9 mouse cellular contexts compared by ENCODE assay signal in genomic region chr10:60814444-60815057, GRCm38 (mm10). TPM values are rescaled to one million over a fixed set of nuclear protein-coding genes. Genes with fewer than 3 reads are reported as not detected.
A peak's percentile ranks its signal among the peaks of the same experiment; 100 is the strongest.
DNase-seq lines count a peak whose midpoint lies in the region; ATAC-seq and TF ChIP-seq lines count a peak whose summit lies in the region.
"Had no signal": no experiment of that assay in that cellular context is flagged by ENCODE, and none has a peak within 500 bp of the region (broad histone marks: within the 10 kb centered on the region; RNA-seq: fewer than 3 reads in every experiment).

No protein-coding gene starts in this region.

- no peaks in the 10 kb centered on the region for H3K36me3 ChIP-seq in intestine, embryonic 14.5 days (ENCODE audit: control insufficient read depth, insufficient read depth, low read length)
- H3K36me3 ChIP-seq in intestine, postnatal 0 days (ENCODE audit: control insufficient read depth, insufficient read depth), result no peaks in the 10 kb centered on the region
- no peaks in the 10 kb centered on the region for H3K36me3 ChIP-seq in midbrain, embryonic 12.5 days

- H3K9me3 ChIP-seq in intestine, embryonic 14.5 days (ENCODE audit: control insufficient read depth, low read length), result no peaks in the 10 kb centered on the region
- no peaks in the 10 kb centered on the region for H3K9me3 ChIP-seq in intestine, postnatal 0 days (ENCODE audit: control insufficient read depth)
- no peaks in the 10 kb centered on the region for H3K9me3 ChIP-seq in midbrain, embryonic 12.5 days

- 20% methylated on average over 10 of the region's 10 CpGs for WGBS in intestine, embryonic 14.5 days
- WGBS in intestine, postnatal 0 days, result 35% methylated on average over 10 of the region's 10 CpGs
- WGBS in midbrain, embryonic 12.5 days, result 19% methylated on average over 10 of the region's 10 CpGs

- ATAC-seq in intestine, embryonic 14.5 days (replicated peaks; ENCODE audit: low FRiP score, low TSS enrichment, low read depth), result no peak
- no peak for ATAC-seq in intestine, postnatal 0 days
- peak; percentile 52 for ATAC-seq in Patski
- 0 out of 2 replicates have a peak, but pooled peaks have one; percentile 20 for ATAC-seq in midbrain, embryonic 12.5 days (ENCODE audit: low FRiP score, low read depth)
- no peak for ATAC-seq in erythroblast, adult 5-6 weeks (replicated peaks; ENCODE audit: low FRiP score, poor library complexity, severe bottlenecking)

- intact Hi-C loops in heart, postnatal 14 days (cut with DNase I), result no loop called here

- in situ Hi-C loops in Patski (cut with MboI; ENCODE audit: low pct_unique_long_range_greater_than_20kb), result no loop called here

- CTCF ChIA-PET in Patski (lab: Charles Lee), result interaction anchor here (1.0 to 1.4 kb wide), 4 partner anchors 9 to 16 kb away, joined by 3 to 4 read pairs (median 4); no protein-coding TSS in a partner anchor

- TF ChIP-seq CTCF in intestine, postnatal 0 days (IDR thresholded peaks at IDR 0.05; ENCODE audit: low read depth), result no peak
- no peak for TF ChIP-seq CTCF in Patski (IDR thresholded peaks at IDR 0.05)
- no peak for TF ChIP-seq CTCF in layer of hippocampus, adult 2 months (conservative IDR thresholded peaks at IDR 0.05)

- H3K4me1 ChIP-seq in intestine, embryonic 14.5 days (replicated peaks; ENCODE audit: control insufficient read depth, insufficient read depth, low read length), result peaks cover 67% of the 10 kb centered on the region
- H3K4me1 ChIP-seq in intestine, postnatal 0 days (replicated peaks; ENCODE audit: control insufficient read depth, insufficient read depth, low read length), result peaks cover 10% of the 10 kb centered on the region
- H3K4me1 ChIP-seq in midbrain, embryonic 12.5 days, result peaks cover 52% of the 10 kb centered on the region

- H3K27ac ChIP-seq in intestine, embryonic 14.5 days (ENCODE audit: low read depth), result peak overlapping the region; percentile 69
- H3K27ac ChIP-seq in intestine, postnatal 0 days (ENCODE audit: low read depth, low read length), result no peak overlapping the region
- 0 out of 2 replicates have a peak overlapping the region, but pooled peaks have one; percentile 35 for H3K27ac ChIP-seq in midbrain, embryonic 12.5 days (replicated peaks)
- no peak overlapping the region for H3K27ac ChIP-seq in layer of hippocampus, adult 2 months

- no peak overlapping the region for H3K9ac ChIP-seq in intestine, embryonic 14.5 days (ENCODE audit: low read length)
- H3K9ac ChIP-seq in intestine, postnatal 0 days (ENCODE audit: low read depth, low read length), result no peak overlapping the region
- H3K9ac ChIP-seq in midbrain, embryonic 12.5 days (replicated peaks), result 0 out of 2 replicates have a peak overlapping the region, but pooled peaks have one; percentile 24

- DNase-seq in intestine, embryonic 14.5 days (ENCODE audit: low spot score), result no peak
- DNase-seq in Patski (ENCODE audit: low read depth, low spot score), result no peak
- DNase-seq in heart, postnatal 14 days, result peak; percentile 50 to 67
- no peak for DNase-seq in layer of hippocampus, adult 2 months (ENCODE audit: low spot score in 2 of 2)
- DNase-seq in cerebellum, adult 18-20 months, result no peak

- H3K4me3 ChIP-seq in intestine, embryonic 14.5 days (ENCODE audit: low read depth, low read length), result no peak overlapping the region
- no peak overlapping the region for H3K4me3 ChIP-seq in intestine, postnatal 0 days (ENCODE audit: low read depth, low read length)
- H3K4me3 ChIP-seq in midbrain, embryonic 12.5 days, result no peak overlapping the region
- H3K4me3 ChIP-seq in layer of hippocampus, adult 2 months, result no peak overlapping the region

- POLR2A ChIA-PET in Patski (lab: Charles Lee), result interaction anchor here (0.6 to 2.4 kb wide), 7 partner anchors 9 to 32 kb away, joined by 3 to 8 read pairs (median 3); no protein-coding TSS in a partner anchor

- no peaks in the 10 kb centered on the region for H3K27me3 ChIP-seq in intestine, embryonic 14.5 days (replicated peaks; ENCODE audit: control insufficient read depth, insufficient read depth, low read length)
- no peaks in the 10 kb centered on the region for H3K27me3 ChIP-seq in intestine, postnatal 0 days (replicated peaks; ENCODE audit: control insufficient read depth, insufficient read depth, low read length)
- no peaks in the 10 kb centered on the region for H3K27me3 ChIP-seq in Patski
- peaks cover 47% of the 10 kb centered on the region for H3K27me3 ChIP-seq in midbrain, embryonic 12.5 days

- no peak overlapping the region for H3K4me2 ChIP-seq in intestine, embryonic 14.5 days (ENCODE audit: low read length)
- no peak overlapping the region for H3K4me2 ChIP-seq in intestine, postnatal 0 days (replicated peaks; ENCODE audit: low read depth)
- no peak overlapping the region for H3K4me2 ChIP-seq in midbrain, embryonic 12.5 days (replicated peaks)

RNA-seq across cellular contexts. Expression of gene Unc5b, which starts 16.8 kb away (rescaled TPM):
- polyA plus RNA-seq in intestine, embryonic 14.5 days (2014; fragmentation: Nextera tagmentation; extraction: Ambion mirVana), result 5.0 and 5.2 TPM in 2 replicates
- polyA plus RNA-seq in intestine, postnatal 0 days (2015; fragmentation: Nextera tagmentation; extraction: Ambion mirVana), result 2.5 and 2.6 TPM in 2 replicates
- polyA plus RNA-seq in Patski (2021), result 44.8 TPM
- total RNA-seq in heart, postnatal 14 days (2021), result 10 to 100 TPM; 24.0 to 25.1 TPM
- polyA plus RNA-seq in midbrain, embryonic 12.5 days (2016; fragmentation: Nextera tagmentation; extraction: Ambion mirVana), result 4.9 and 5.6 TPM in 2 replicates
- total RNA-seq in erythroblast, adult 5-6 weeks (2015; ENCODE audit: low replicate concordance), result not detected in 2 replicates
- total RNA-seq in erythroblast, adult 5-6 weeks (2017; ENCODE audit: low replicate concordance), result not detected in 2 replicates
- 10 to 100 TPM; 10.7 to 11.2 TPM for total RNA-seq in layer of hippocampus, adult 2 months (2021)
- total RNA-seq: neutrophil, adult 5-6 weeks had no signal

Comparison
In these comparisons a context has a peak if more than half of its experiments do, and no peak if none do; other contexts are left out.
1. H3K27ac ChIP-seq: peak in intestine, embryonic 14.5 days (single experiment) and midbrain, embryonic 12.5 days (single experiment); none in intestine, postnatal 0 days (single experiment) and layer of hippocampus, adult 2 months (single experiment).
2. ATAC-seq: peak in Patski (single experiment) and midbrain, embryonic 12.5 days (single experiment); none in intestine, embryonic 14.5 days (single experiment), intestine, postnatal 0 days (single experiment) and erythroblast, adult 5-6 weeks (single experiment).
3. DNase-seq: peak in heart, postnatal 14 days (2 of 2); none in intestine, embryonic 14.5 days (single experiment), Patski (single experiment), layer of hippocampus, adult 2 months (0 of 2) and cerebellum, adult 18-20 months (0 of 2).